ENCODE assay signal across 16 mouse cellular contexts in genomic region chr1:170473460-170473859, GRCm38 (mm10).
"Had no signal": no experiment of that assay in that cellular context is flagged by ENCODE, and none has a peak within 500 bp of the region (broad histone marks: within the 10 kb centered on the region; RNA-seq: fewer than 3 reads in every experiment).

No protein-coding gene starts in this region.

- H3K27ac ChIP-seq: liver, embryonic 12.5 days; liver, embryonic 14.5 days; midbrain, embryonic 10.5 days; midbrain, embryonic 12.5 days; neural tube, embryonic 12.5 days; stomach, embryonic 15.5 days had no signal

- DNase-seq: lung, adult 18-20 months; lung, embryonic 14.5 days; lung, postnatal 4 days; midbrain, embryonic 14.5 days; right cerebral cortex, postnatal 25 days; right cerebral cortex, postnatal 4 days; spleen, adult 18-20 months; thymus, adult 2 months; thymus, postnatal 25 days; thymus, postnatal 4 days had no signal

- H3K4me2 ChIP-seq: liver, embryonic 12.5 days; lung, embryonic 14.5 days; midbrain, embryonic 12.5 days; neural tube, embryonic 12.5 days; stomach, embryonic 15.5 days had no signal

- ATAC-seq: liver, embryonic 12.5 days had no signal

- H3K36me3 ChIP-seq: liver, embryonic 12.5 days; midbrain, embryonic 10.5 days; midbrain, embryonic 12.5 days; neural tube, embryonic 12.5 days; stomach, embryonic 15.5 days had no signal

- H3K9ac ChIP-seq: liver, embryonic 12.5 days; liver, embryonic 14.5 days; lung, embryonic 14.5 days; midbrain, embryonic 12.5 days; neural tube, embryonic 12.5 days; stomach, embryonic 15.5 days had no signal

- H3K4me3 ChIP-seq: liver, embryonic 12.5 days; midbrain, embryonic 10.5 days; midbrain, embryonic 12.5 days; neural tube, embryonic 12.5 days; stomach, embryonic 15.5 days had no signal

- H3K27me3 ChIP-seq: liver, embryonic 12.5 days; neural tube, embryonic 12.5 days; stomach, embryonic 15.5 days had no signal

- H3K9me3 ChIP-seq: liver, embryonic 12.5 days; midbrain, embryonic 10.5 days; midbrain, embryonic 12.5 days; neural tube, embryonic 12.5 days; stomach, embryonic 15.5 days had no signal
